Mouse (Mus musculus) c-Kit-positive CD71-negative TER-119-negative erythroid progenitor cells, embryonic 14.5 days (primary cell): ENCODE measurements around the gene Ccdc181.

ENCODE experiments used
- DNase-seq: peaks from one replicate; pipeline ENCODE4 v3.0.0-alpha.2; 2013; ENCODE audit warnings: low read depth

Gene Ccdc181

GRCm38 (mm10) chr1:164335846-164336245, 60.5 kb downstream of the Ccdc181 start:
- DNase-seq, result no peak
